Mouse (Mus musculus) spleen, embryonic (tissue): ENCODE results near the gene Pptc7.

Experiments
- CTCF ChIA-PET: fragments of 350-600 bp; sonication (Branson Sonifier 250); formaldehyde crosslinking; loops from one replicate; lab custom pipeline; 2022; lab: Charles Lee

Gene Pptc7

DNA sequence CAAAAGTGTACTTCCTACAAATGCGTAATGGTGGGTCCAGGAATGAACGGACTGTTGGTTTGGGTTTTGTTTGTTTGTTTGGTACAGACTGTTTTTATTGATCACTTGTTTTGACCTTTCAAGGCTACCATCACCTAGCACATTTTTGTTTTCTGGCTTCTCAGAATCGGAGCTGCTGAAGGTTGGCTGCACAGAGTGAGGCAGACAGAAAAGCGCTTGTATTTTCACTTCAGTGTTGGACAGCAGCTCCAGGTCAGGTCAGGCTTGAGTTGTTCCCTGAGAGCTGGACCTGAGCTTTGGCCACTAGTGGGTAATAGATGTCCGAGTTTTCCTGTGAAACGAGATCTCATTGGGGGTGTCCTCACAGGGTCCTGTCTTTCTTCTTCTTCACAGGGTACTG lies 9.0 kb downstream of the Pptc7 start:
- CTCF ChIA-PET = interaction anchor here (1.1 kb wide), 1 partner anchor 12 kb away, joined by 4 read pairs; no protein-coding TSS in a partner anchor

DNA sequence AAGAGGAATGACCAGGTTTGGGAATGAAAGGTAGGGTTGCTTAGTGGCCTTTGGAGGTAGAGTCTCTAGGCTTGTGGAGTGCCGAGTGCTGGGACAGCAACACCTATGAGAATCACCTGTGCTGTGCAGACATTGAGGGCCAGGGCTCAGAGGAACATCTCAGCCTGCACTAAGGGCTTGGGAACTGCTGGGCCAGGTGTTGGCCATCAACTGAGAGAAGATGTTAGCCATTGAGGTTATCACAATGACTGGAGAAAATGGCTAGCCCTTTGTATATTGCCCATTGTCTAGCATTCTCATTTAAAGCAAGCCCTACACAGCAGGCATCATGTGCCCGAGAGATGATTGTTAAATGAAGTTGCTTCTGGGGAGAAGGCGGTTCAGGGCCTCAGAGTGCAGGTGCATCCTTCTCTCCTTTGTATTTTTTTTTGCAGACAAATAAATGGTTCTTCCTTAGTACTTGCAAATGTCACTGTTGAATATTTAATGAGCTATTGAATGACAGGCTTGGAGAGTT lies 10.1 kb downstream of the Pptc7 start:
- CTCF ChIA-PET = no interaction called here

- CTCF ChIA-PET = no interaction called here
Observed at GRCm38 (mm10) chr5:122295113-122295935, 11.2 kb downstream of the Pptc7 start.

DNA sequence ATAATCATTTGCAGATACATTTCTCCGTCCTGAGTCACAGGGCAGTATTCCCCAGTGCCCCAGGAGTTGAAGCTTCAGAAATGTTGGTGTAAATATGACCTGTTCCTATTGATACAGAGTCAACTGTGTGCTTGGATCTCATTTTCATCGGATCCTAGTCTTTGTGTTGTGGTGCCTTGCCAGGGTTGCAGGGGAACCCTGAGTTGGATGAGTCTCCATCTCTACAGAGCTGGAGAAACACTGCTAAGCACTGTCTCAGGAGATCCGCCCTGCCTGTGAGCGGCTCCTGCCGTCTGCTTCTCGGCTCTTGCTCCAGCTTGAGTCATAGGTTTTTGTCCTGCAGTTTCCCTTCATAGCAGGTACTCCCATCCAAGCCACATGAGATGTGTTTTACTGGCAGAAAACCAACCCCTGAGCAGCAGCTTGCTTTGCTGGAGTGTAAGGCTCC lies 15.9 kb downstream of the Pptc7 start:
- CTCF ChIA-PET = interaction anchor here (1.2 kb wide), 1 partner anchor 12 kb away, joined by 3 read pairs; no protein-coding TSS in a partner anchor

GRCm38 (mm10) chr5:122302810-122303745 lies 18.9 kb downstream of the Pptc7 start:
- CTCF ChIA-PET = no interaction called here

- CTCF ChIA-PET = interaction anchor here (0.6 kb wide), 1 partner anchor 28 kb away, joined by 7 read pairs; no protein-coding TSS in a partner anchor
Observed at GRCm38 (mm10) chr5:122303937-122304336, 19.8 kb downstream of the Pptc7 start.

- CTCF ChIA-PET = interaction anchor here (0.8 kb wide), 1 partner anchor 11 kb away, joined by 4 read pairs; no protein-coding TSS in a partner anchor
Observed at GRCm38 (mm10) chr5:122304541-122304940, 20.4 kb downstream of the Pptc7 start.

GRCm38 (mm10) chr5:122305472-122305871 lies 21.3 kb downstream of the Pptc7 start:
- CTCF ChIA-PET = interaction anchor here (0.8 kb wide), 1 partner anchor 12 kb away, joined by 4 read pairs; no protein-coding TSS in a partner anchor

DNA sequence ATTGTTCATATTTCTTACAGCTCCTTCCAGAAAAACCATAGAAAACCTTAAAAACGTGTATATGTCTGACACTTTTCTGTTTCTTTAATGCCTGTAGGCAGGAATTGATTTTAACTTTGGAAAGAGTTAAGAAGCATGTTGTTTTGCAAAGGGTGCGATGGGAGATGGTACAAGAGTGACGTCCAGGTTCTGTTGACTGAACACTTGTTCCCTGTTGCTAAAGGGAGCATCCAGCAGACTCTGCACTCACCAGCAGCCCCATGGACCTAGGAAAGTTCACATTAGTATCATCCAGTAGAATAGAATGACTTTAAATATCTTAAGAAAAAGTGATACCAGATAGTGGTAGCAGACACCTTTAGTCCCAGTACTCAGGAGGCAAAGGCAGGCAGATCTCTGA lies 22.4 kb downstream of the Pptc7 start:
- CTCF ChIA-PET = no interaction called here

DNA sequence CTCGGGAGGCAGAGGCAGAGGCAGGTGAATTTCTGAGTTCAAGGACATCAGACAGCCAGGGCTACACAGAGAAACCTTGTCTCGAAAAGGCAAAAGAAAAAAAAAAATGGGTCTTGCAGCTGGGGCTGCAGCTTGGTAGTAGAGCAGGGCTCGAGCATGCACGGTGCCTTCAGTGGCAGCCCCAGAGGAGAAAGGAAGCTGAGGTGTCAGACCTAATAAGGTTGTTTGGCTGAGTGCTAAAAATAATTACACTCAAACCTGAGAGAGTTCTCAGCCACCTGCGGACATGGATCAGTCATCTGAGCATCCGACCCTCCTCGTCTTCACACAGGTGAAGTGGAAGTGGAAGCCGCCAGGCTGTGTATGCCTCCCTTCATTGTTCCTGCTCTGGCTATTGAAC lies 26.5 kb downstream of the Pptc7 start:
- CTCF ChIA-PET = interaction anchor here (0.6 to 2.0 kb wide), 2 partner anchors 25 to 29 kb away, joined by 7 to 20 read pairs; no protein-coding TSS in a partner anchor

DNA sequence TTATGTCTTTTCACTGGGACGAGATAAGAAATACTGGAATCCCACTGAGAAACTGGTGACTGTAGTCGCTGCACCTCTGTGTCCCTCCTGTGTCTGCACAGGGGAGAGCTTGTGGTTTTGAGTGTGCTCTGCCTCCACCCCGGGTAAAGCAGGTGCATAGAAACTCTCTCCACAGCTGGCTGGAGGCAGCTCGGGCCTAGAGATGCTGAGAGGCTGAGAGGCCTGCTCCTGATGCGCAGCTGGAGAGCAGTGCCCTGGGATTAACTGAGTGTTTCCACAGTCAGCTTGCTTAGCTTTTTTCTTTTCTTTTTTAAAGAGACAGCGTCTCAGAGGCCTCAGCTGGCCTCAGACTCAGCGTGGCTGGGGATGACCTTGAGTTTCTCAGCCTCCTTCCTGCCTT lies 27.5 kb downstream of the Pptc7 start:
- CTCF ChIA-PET = interaction anchor here (0.8 kb wide), 1 partner anchor 11 kb away, joined by 3 read pairs; no protein-coding TSS in a partner anchor

- CTCF ChIA-PET = interaction anchor here (0.8 kb wide), 1 partner anchor 12 kb away, joined by 3 read pairs; no protein-coding TSS in a partner anchor
Observed at GRCm38 (mm10) chr5:122312346-122312745, 28.2 kb downstream of the Pptc7 start.

DNA sequence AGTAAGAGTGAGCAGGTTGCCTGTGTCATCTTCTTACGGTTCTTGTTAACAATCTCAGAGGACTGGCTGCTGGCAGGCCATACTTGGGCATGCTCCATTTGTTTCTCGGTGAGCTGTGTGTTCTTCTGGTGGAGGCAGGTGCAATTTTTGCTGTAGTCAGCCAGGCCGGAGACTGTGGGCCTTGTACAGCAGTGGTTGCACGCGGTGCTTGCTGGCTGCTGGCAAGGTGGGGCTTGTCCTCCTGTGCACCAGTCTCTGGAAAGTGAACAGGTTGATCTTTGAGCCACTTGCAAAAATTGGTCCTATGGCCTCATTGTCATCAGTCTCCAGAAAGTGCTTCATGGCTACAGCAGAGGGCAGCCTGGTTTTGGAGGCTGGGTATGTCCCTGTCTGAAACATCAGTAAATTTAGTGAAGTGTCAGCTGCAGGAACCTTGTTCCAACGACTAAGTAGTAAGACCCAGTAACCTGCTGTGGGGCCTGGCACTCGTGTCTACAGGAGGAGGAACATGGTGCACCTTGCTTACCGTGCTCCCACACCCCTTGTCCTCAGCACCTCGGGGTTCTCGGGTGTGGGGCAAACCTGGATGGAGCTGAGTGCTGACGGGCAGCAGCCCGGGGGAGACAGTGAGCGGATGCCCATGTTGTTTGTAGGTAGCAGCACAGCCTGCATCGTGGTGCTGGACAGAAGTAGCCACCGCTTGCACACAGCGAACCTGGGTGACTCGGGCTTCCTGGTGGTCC lies 28.9 kb downstream of the Pptc7 start:
- CTCF ChIA-PET = no interaction called here

GRCm38 (mm10) chr5:122314966-122315667 lies 31.0 kb downstream of the Pptc7 start:
- CTCF ChIA-PET = no interaction called here

DNA sequence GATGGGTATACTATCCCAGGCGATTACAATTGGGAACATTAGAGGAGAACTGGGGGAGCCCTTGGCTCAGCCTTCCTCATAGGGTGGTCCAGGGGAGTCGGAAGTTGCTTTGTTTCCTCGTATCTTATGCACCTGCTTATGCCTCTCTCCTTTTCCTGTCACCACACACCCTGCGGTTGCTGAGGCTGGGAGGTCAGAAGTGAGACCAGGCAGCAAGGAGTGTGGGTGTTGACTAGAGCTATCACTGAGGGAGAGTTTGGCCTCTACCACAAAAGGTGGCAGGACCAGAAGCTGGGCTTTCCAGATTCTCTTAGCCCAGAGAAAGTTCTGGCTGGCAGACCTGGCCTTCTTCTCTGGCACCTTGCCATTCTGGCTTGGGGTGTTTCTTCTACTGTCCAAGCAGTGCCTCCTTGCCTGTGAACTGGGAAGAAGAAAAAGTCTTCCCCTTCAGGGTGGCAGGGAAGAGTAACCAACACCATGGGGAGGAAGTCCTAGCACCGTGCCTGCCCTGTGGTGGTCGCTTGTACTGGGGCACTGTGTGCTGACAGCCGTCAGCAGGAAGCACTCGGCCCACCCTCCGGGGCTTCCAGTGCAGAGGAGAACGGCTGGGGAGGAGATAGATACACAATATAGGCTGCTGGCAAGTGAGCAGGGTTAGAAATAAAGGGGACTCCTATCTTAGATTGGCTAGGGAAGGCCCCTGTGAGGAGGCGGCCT lies 33.3 kb downstream of the Pptc7 start:
- CTCF ChIA-PET = no interaction called here

DNA sequence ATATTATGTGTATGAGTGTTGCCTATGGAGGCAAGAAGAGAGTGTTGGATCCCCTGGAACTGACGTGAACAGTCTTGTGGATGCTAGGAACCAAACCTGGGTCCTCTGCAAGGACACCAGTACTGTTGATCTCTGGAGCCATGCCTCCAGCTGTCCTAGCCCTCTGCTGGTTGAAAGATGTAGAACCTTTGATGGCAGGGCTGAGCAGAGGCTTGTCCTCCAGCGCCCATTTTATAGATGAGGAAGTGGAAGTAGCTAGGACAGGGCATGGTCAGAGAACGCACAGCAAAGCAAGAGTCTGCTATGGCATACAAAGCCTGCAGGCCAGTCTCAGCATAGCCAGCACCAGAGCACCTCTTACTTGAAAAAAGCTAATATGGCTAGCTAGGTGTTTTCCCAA lies 33.9 kb downstream of the Pptc7 start:
- CTCF ChIA-PET = no interaction called here

DNA sequence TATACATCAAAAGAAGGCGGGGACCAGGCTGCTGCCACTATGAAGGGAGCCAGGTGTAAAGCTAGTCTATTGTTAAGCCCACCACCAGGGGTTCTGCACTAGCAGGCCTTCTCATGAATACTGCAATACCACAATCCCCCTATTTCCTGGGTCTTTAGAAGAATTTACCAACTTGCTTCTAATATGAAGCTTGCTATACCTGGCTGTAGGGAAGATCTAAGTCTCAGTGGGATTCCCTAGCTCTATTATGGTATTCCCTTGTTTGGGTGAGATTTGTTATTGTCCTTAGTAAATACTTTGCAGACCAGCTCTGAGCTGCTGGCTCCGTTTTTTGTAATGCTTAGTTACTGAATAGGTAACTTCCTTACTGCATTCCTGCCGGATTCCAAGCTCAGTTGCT lies 34.8 kb downstream of the Pptc7 start:
- CTCF ChIA-PET = interaction anchor here (0.6 to 1.6 kb wide), 2 partner anchors 25 to 481 kb away, joined by 8 to 17 read pairs; no protein-coding TSS in a partner anchor

DNA sequence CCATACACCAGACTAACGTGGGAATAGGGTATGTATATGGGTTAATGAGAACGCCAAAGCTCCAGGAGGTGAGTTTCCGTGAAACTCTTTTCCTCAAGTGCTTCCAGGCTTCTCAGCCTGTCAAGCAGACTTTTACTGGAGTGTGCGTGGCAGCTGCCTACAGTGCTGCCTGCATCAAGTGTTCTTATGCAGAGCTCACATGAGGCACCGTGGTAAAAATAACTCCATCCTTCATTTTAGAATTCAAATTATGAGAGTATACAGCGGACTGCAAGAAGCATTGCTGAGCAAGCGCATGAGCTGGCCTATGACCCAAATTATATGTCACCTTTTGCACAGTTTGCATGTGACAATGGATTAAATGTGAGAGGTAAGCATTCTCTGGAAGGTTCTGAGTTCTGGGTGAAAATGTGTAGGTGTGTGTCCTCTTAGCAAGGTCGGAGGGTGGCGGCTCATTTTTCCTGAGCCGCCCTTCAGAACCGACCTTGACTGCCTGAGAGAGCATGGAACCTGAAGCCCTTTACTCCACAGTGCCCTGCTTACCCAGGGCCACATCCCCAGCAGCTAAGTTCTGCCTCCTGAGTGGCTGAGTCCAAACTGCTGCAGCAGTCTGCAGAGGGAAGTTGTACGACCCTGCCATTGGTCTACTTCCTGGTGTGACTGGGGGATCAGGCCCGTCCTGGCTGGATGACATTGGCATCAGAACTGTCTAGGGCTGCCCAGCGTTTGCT lies 35.5 kb downstream of the Pptc7 start:
- CTCF ChIA-PET = interaction anchor here (1.6 kb wide), 1 partner anchor 24 kb away, joined by 8 read pairs; no protein-coding TSS in a partner anchor
